Mouse (Mus musculus) Muller cell, postnatal 12 days (primary cell): Measurements from ENCODE around the gene Eef1akmt2.

Experiments
- DNase-seq: peaks from one replicate; pipeline ENCODE4 v3.0.0-alpha.2; 2015; ENCODE audit errors: inconsistent ontology term

The Eef1akmt2 gene

GRCm38 (mm10) chr7:132787496-132788190, 64.8 kb downstream of the Eef1akmt2 start:
- no peak for DNase-seq

- no peak for DNase-seq
These were observed 65.5 kb downstream of the Eef1akmt2 start for GRCm38 (mm10) chr7:132787022-132787421.

GRCm38 (mm10) chr7:132786522-132786921, 66.0 kb downstream of the Eef1akmt2 start:
- no peak for DNase-seq

GRCm38 (mm10) chr7:132786011-132786410, 66.5 kb downstream of the Eef1akmt2 start:
- no peak for DNase-seq

GRCm38 (mm10) chr7:132784101-132784500, 68.4 kb downstream of the Eef1akmt2 start:
- DNase-seq, result no peak

- no peak for DNase-seq
These were observed 70.6 kb downstream of the Eef1akmt2 start for GRCm38 (mm10) chr7:132781850-132782249.

- DNase-seq, result peak; percentile 28
These were observed 71.2 kb downstream of the Eef1akmt2 start for GRCm38 (mm10) chr7:132781130-132781814.

GRCm38 (mm10) chr7:132780611-132781010, 71.9 kb downstream of the Eef1akmt2 start:
- peak; percentile 62 for DNase-seq

GRCm38 (mm10) chr7:132778630-132779029, 73.8 kb downstream of the Eef1akmt2 start:
- DNase-seq, result no peak

GRCm38 (mm10) chr7:132777728-132778453, 74.6 kb downstream of the Eef1akmt2 start:
- no peak for DNase-seq
